Mouse (Mus musculus) adipocyte (in vitro differentiated cells): Measurements from ENCODE around the gene Cdrt4.

Experiments
- DNase-seq: peaks from one replicate; pipeline ENCODE4 v3.0.0-alpha.2; 2016; ENCODE audit warnings: low spot score

Gene Cdrt4

DNA sequence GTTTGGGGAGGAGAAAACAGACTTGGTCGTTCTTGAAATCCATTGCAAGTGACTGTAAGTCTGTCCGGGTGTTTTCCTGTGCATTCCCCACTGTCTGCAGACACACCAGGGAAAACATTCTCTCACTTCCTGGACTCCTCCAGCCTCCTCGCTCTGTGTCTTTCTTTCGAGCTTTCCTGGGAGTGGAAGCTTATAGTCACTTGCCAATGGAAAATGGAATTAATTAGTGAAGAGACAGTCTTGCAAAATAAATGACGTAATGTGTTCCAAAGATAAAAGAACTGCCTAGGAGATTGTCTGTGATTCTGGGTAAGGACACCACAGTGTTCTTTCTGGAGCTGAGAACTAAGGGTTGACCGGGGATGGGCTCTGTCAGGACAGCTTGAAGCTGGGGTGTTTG is 7.5 kb upstream of the Cdrt4 start:
- DNase-seq, result no peak

DNA sequence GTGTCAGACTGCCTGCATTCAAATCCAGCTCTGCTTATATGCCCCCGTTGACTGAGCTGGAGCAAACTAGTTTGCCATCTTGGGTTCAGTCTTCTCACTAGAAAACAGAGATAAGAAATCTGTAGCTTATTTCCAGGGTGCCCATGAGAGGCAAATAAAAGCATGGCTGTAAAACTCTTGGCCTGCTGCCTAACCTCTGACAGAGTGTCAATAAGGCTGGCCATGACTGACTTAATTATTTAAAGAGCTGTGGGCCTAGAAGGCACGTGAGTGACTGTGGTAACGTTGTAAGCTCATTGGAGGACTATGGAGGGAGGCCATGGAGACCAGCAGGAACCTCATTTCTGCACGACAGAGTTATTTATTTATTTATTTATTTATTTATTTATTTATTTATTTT is 5.5 kb upstream of the Cdrt4 start:
- DNase-seq, result no peak

DNA sequence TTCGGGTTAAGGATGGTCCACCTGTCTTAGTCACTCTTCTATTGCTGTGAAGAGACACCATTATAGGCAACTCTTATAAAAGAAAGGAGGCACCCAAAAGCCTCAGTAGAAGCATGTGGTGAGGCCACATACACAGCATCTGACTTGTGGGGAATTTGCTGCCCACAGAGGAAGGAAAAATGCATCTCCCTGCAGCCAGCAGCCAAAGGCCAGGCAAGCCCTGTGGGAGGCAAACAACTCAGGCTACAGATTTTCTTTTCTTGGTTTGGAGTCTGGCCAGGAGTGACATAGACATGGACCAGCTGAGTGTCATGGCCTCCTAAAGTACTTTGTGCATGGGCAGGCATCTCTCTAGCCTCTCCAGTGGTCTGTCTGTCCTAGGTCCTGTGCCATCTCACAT is 1.4 kb upstream of the Cdrt4 start:
- DNase-seq, result peak; percentile 51

DNA sequence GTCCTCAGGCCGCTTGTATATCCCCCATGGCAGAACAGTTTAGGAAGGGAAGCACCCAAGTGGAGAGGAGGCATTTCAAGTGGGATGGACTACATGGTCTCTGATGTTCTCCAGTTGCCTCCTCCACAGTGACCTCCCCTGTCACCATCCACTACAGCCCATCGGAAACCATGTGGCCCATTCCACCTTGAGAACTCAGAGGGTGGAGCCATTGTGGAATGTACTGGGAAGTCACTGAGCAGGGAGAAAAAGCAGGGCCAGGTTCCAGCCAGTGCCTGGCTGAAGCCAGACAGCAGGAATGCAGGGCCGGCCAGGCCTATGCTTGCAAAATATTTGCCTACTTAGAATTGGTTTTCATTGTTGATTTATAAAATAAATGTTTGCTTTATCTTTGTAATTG is 3.8 kb downstream of the Cdrt4 start:
- DNase-seq, result peak; percentile 8

DNA sequence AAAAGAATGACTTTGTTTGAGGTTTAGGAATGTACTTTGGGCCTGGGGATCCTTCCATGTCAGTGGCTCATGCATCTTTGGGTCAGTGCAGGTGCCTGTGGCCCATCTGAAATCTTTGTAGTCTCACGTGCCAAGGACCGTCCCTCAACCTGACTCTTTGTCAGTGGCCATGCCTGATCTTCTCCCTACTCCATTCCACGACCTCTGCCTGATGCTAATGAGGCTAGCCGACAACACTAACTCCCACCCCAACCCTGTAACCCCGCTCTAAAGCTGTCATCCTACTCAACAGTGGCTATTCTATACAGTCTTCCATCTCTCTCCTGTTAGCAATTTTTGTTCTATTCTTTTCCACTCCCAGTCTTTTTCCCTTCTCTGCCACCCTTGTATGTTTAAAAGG is 4.2 kb downstream of the Cdrt4 start:
- DNase-seq, result no peak

DNA sequence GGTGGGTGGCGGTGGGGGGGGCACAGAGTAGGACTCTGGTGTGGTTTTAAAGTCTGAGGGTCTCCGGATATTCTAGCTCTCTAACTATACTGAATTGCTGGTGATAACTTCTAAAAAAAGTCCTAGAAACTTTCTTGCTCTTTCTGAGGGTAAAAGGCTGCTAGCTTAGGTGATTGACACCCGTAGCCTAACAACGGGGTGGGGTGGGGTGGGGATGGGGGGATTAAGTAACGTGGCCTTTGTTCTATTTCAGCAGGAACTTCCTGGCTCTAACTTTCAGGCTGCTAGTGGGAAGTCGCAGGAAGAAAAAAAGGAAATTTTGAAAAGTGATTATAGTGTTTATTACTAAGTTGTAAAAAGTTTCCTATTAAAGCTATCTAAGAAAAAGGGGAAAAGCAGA is 4.8 kb downstream of the Cdrt4 start:
- DNase-seq, result no peak

DNA sequence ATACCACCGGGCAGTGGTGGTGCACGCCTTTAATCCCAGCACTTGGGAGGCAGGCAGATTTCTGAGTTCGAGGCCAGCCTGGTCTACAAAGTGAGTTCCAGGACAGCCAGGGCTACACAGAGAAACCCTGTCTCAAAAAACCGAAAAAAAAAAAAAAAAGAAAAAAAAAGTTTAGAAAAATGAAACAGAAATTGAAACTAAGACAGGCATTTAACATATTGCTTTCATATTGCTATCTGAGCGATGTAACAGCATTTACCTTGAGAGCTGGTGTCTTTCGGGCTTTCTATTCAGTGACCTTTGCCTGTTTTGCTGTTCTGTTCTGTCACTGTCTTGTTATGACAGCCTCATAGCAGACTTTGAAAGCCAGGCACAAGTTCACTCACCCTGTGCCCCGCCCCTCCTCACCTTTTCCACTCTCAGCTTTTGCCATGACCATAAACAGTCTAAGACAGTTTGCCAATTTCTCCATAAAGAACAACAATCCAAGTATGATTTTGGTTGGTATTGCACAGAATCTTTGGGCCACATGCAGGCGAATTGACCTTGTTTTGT is 6.7 kb downstream of the Cdrt4 start:
- DNase-seq, result peak; percentile 48

DNA sequence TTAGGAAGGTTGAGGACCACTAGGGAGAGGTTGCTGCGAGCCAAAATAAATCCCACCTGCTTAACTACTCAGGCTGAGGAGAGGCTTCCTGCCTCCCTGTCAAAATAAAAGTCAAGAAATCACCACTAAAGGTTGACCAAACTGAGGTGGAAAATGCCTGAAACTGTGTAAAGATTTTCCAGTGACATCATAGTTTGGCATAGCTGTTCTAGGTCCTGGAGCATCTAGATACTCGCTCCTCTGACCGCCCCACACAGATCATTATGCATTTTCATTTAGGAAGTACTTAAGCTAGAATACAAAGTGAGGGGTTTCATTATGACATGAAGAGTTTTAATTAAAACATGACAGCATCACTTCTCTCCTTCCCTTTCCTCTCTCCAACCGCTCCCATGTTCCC is 12.3 kb downstream of the Cdrt4 start:
- DNase-seq, result no peak

DNA sequence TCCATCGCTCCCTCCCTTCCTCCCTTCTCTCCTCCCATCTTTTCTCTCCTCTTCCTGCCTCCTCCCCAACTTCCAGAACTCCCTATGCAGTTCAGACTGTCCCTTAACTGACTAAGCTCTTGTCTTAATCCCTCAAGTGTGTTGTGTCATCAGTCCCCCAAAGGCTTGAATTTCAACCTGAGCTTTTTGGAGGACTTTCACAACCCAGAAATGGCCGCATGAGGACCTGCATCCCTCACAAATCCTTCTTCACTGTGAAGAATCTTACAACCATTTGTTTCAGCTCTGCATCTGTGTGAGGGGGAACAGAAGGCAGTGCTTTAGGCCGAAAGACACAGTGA is 15.4 kb downstream of the Cdrt4 start:
- no peak for DNase-seq

DNA sequence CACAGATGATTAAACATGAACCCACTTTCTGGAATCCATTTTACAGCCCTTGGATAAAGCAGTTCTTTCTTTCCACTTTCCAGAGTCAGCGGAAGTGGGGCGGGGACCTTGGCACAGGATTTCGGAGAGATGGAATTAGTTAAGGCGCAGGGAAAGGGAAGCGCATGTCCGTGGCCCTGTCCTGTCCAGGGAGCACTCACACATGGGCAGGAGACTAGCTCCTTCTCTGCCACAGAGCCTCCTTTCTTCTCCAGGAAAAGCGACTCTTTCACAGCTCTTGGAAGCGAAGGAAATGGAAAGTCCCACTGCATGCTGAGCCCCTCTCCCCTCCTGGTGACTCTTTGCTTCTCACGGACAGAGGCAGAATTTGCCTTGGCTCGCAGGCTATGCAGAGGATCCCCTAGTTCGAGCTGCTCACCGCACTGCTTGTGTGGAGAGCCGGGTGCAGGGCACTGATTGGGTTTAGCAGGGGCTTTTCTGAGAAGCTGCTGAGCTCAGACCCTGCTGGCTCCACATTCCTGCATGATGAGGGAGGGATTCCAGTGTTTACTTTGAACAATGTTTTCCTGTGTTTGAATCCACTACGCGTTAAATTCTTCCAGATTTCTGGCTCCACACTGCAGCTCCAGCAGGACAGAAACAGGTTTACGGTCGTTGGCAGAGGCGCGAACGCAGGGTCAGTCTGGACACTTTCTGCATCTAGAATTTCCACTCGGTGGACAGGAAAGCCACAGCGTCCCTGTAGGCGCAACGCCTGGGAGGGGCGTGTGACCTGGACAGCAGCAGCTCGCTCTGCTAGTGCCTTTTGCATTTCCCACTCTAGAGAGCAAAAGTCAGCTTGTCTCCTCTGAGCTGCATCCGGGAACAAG is 16.0 kb downstream of the Cdrt4 start:
- no peak for DNase-seq

DNA sequence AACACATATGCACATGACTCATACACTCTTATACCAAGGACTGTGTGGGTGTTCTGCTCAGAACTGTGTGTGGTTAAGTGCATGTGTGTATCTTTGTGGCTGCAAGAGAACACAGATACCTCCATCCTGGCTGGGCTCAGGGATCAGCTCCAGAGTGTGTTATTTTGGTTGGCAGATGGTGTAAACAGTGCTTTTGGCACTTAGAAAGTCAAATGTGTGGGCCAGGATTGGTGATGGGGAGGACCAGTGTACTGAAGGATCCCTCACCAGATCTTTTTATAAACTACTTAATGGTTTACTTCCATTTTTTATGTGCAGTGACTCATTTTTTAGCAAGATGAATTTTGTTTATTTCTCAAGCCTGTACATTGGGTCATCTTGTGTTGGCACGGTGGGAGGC is 26.2 kb downstream of the Cdrt4 start:
- DNase-seq, result no peak

DNA sequence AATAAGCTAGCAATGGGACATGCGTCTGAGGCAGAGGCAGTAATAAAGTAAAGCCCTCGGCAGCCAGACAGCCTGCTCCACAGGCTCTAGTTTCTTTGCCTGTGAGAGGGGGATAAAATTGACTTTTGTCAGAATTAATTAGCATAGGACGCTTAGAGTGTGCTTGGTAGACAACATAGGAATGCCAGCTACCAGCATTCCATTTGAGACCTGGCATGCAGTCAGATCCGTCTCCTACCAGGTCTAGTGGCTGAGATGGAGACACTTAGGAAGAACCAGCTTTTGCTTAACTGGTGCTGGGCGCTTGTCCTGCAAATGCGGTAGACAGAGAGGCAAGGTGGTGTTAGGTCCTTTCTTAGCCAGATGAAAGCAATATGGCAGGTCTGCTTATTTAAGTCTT is 27.9 kb downstream of the Cdrt4 start:
- DNase-seq, result no peak

DNA sequence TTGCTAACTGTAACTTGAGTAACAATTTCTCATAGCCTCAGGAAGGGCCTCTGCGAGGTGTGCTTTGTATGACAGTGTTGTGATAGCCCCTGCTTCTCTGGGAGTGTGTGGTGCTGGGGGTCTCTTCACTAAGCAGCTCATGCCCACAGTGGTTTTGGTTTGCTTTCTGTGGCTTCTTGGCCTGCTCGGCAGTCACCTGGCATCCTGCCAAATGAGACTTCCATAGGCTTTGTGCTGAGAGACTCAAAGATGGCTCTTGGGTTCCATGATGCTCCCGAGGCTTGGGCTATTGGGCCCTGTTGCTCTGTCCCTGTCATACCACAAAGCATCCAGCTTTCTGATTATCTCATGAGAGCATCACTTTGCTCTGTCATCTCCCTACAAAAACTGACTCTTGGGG is 30.7 kb downstream of the Cdrt4 start:
- DNase-seq, result no peak

DNA sequence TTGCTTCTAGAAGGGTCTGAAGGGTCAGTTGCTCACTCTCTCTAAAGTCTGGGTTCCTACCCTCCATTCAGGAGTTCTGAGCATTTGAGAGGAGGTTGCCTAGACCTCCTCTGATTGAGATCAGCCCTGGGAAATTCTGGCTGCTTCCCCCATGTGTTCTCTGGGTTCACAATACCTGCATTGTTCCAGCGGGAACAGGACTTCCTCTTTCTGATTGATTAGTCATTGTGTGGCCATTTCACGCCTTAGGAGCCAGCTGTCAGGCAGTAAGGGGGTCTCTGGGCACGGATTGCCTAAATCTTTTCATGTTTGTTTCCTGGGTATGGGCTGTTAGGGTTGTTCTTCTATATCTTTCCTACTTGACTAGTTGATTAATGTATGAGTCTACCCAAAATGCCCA is 32.8 kb downstream of the Cdrt4 start:
- DNase-seq, result no peak

DNA sequence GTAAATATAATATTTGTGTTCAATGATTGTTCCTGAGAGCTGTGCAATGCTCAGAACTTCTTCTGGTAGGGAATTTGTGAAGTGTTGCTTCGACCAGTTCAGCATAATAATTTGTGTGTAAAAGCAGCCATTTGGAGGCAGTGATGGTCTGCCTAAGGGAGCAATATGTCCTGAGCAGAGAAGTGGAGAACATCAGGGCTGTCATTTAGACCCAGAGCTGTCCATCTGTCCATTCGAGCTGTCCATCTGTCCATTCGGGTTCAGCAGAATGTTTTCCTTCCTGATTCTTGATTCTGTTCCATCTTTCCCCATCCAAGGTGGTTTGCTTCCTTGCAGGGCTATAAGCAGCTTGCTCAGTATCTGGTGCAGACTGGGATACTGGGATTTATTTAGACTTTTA is 33.4 kb downstream of the Cdrt4 start:
- DNase-seq, result peak; percentile 28

DNA sequence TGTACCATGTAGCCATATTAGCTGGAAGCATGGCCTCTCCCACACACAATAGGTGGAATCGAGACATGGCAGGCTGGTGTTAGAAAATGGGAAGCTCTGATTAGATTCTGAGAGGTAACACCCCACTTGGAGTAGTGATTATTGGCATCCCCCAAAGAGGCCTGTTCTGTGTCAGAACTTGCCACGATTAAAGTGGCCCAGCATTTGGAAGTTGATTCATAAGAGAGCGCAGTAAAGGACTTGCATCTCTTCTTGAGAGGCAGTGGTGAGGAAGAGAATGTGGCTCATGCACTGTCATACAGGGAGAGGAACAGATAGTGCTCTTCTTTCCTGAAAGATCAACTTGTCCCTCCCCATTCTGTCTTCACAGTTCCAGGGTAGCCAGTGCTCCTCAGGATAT is 34.1 kb downstream of the Cdrt4 start:
- DNase-seq, result no peak

DNA sequence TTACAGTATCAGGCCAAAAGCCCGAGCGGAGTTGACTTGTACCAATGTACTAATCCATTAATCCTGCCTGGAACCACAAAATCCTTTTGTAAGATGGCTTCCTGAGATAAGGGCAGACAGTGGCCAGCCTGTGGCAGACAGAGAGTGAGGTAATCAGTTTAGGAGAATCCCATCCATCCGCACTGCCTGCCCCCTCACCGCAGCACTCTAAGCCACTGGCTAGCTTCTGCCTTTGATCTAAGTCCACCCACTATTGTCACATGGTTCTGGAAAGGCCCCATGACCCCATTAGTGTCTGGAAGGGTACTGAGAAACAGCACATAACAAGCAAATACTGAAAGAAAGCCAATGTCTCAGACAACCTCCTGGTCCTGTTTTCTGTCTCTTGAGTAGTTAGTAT is 35.6 kb downstream of the Cdrt4 start:
- DNase-seq, result no peak

DNA sequence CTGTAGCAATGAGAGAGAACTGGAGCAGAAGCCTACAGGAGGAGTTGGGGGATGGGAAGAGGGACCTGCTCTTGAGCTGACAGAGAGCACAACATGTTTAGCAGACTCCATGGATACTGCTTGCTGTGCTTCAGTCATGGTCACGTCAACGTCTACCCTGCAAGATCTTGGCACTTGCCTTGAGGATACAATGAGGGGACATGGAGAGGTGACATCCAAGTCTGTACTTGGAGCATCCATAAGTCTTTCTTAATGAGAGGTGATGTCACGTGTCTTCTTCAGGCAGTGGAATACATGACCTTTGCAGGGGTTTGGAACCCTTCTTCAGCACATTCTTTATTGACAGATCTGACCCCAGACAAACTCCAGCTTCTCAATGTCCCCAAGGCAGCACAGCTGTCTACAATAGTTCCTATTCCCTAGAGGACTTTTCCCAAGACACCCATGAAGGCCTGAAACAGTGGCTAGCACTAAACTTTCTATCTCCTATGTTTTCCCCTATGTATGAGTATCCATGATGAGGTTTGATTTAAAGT is 39.2 kb downstream of the Cdrt4 start:
- DNase-seq, result no peak

DNA sequence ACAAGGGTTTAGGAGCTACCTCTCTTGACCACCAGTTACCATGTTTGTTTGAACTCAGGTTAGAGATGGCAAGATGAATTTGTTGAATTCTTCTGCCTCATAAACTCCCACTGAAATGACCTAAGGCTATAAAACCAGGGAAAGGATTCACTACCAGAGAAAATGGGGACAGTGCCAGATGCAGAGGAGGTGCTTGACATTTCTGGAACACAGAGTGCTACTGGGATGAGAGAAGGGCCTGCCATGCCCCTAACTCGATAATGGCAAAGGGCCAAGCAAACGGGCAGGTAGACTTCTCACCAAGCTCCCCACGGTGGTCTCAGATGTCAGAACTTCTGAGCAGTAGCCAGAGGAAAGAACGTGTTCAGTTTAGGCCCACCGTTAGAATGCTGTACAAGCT is 39.8 kb downstream of the Cdrt4 start:
- peak; percentile 23 for DNase-seq

DNA sequence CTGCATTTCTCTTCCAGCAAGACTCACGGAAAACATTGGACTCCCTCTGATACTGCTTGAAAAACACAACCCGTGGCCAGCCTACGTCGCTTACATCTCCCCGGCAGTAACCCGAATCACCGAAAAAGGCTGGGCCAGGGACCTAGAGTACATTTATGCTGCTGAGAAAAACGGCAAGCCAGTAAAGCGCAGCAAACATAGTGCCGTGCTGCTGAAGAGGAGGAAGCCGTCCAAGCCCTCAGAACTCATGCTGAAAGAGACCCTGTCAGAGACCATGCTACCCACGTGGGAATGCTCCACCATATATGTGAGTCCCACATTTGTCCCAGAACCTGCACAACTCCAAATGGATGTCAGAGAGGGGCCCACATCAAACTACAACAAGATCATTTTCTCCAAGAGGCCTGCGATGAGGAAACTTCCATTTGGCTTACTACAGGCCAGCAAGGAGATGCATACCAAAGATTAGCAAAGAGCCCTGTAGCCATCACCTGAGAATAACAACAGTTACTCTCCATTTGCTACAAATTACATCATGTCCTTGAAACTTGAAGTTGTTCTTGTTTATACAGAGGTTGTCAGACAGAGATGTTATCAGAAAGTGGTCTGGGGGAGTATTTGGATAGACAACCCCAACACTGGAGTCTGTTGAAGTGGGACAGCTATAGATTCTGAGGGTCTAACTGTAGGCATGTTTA is 41.7 kb downstream of the Cdrt4 start:
- no peak for DNase-seq

DNA sequence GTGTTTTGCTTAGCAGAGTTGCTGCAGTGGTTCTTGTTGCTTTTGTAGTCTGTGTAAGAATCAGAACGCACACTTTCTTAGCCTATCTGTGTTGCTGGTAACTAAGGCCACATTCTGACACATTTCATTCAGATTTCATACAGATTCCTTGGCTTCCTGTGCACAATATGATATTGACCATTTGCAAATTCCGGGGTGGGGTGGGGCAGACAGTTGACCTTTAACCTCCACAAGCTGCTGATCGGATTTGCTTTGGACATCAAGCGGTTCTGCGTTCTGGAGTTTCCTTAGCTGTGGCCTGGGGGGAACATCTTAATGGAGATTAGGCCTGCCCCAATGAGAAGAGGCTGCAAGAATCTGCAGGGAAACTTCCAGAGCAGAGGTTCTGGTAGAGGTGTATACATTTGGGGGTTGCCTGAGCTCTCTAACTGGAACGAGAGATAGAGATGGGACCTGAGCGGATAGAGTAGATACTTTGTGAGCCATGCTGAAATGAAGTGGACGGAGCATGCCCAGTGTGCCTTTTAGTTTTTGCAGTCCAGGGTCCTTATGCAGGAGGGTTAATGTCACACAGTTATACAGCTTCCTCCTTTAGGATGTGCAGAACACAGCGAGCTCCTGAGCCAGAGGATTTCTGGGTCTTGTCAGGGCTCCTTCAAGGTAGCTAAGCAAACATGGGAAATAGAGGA is 44.2 kb downstream of the Cdrt4 start:
- DNase-seq, result no peak

DNA sequence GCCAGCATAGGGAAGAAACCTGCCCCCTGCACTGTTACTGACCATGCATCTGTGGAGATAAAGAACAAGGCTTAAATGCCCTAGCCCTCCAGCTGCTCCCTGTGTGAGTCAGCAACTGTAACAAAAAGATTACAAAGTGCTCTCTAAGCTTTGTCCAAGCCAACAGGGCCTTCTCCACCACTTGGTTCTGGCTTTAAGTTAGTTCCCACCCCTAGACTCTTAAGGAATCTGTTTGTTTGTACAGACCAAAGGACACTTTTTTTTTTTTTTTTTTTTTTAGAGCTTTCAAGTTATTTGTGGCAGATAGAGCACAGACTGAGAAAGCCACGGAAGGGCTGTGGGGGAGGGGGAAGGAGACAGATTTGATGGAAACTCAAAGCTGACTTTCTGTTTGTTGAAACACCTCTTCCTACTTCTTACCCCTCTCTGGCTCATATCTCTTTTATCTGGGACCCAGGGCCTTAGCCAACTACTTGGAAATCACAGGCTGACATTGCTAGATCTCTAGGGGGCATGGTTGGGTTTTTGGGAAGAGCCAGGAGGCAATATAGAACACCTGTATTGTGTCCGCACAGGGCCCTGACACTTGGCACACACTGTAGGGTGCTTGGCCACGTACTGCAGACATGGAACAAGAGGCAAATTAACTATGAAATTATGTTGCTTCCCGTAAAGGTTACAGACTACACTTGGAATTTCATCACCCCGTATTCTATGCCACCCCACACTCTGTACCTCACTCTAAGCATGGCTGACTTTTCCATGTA is 44.9 kb downstream of the Cdrt4 start:
- no peak for DNase-seq
